Mouse (Mus musculus) urinary bladder, postnatal 36 days (tissue): ENCODE measurements around the gene Trpv2.

Experiments
- DNase-seq, 2 experiments: peaks; one replicate each; pipeline ENCODE4 v3.0.0; 2022; ENCODE audit warnings: low spot score in 2 of 2, mixed read lengths in 1 of 2

Gene Trpv2

GRCm38 (mm10) chr11:62573959-62574702, at the start of gene Trpv2:
Trpv2 (plus strand) TSS chr11:62574486.
- no peak for DNase-seq

GRCm38 (mm10) chr11:62537089-62537488, 37.2 kb upstream of the Trpv2 start:
- no peak for DNase-seq

- DNase-seq = no peak
These were observed 36.7 kb upstream of the Trpv2 start for GRCm38 (mm10) chr11:62537590-62537989.

DNA sequence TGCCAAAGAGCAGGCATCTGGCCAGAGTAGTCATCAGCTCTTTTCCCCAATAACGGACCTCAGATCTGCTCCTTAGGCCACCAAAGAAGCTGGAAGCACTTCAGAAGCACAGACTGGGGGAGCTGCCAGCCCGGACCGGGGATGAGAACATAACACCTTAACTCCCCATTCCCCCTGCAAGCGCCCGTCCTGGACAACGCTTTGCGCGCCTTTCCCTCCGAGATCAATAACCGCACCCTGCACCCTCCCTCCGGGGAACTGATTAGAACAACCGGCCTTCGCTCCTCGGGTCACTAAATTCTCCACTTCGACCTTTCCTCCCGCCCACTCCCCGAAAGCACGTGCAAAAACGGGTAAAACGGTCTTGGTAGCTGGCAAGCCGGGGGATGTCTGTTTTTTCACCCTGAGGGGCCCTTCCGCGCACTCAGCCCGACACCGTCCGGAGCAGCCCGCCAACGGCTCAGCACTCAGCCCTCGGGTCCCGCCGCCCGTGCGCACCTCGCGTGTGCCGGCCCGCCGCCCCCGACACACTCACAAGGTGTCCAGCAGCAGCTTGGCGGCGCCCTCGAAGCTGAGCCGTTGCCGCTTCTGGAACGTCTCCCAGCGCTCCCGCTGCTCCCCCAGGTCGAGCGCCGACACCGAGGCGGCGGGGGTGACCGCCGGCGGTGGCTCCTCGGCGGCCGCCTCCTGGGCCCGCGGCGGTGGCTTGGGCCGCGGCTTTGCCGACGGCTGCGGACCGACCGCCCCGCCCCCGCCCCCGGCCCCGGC, 35.8 kb upstream of the Trpv2 start:
- peak; percentile 39 to 48 for DNase-seq

- DNase-seq = peak; percentile 64 to 71
These were observed 35.0 kb upstream of the Trpv2 start, which contains the start of gene Cenpv for GRCm38 (mm10) chr11:62539089-62539890. Cenpv (minus strand) TSS chr11:62539261.

DNA sequence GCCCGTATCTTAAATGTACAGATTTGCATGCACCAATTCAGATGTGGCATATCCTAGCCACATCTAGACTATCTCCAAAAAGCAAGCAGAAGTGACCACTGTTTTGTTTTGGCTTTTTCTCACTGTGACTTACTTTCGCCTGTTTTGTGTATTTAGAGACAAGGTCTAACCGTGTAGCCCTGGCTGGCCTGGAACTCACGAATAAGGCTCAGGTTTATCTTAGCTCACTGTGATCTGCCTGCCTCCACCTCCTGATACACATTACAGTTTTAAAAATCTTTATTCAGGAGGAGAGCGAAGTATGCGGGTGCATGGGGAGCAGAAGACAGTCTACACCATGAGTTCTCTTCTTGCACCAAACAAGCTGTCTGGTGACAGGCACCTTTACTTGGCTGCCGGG, 34.1 kb upstream of the Trpv2 start:
- no peak for DNase-seq

- DNase-seq = no peak
These were observed 33.3 kb upstream of the Trpv2 start for GRCm38 (mm10) chr11:62540969-62541368.

GRCm38 (mm10) chr11:62541581-62541980, 32.7 kb upstream of the Trpv2 start:
- DNase-seq = peak in 1 of 2 experiments; percentile 9

DNA sequence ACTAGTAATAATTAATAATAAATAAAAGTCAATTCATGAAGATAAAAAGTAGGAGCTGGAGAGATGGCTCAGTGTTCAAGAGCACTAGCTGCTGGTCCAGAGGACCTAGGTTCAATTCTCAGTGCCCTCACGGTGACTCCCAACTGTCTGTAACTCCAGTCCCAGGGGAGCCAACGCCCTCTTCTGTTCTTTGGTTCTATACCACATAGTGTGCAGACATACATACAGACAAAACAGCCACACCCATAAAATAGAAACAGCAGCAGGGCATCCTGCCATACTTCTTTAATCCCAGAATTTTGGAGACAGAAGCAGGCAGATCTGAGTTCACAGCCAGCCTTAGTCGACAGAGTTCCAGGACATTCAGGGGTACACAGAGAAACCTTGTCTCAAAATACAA, 30.3 kb upstream of the Trpv2 start:
- DNase-seq = no peak

GRCm38 (mm10) chr11:62549782-62550181, 24.5 kb upstream of the Trpv2 start:
- peak; percentile 66 to 80 for DNase-seq

DNA sequence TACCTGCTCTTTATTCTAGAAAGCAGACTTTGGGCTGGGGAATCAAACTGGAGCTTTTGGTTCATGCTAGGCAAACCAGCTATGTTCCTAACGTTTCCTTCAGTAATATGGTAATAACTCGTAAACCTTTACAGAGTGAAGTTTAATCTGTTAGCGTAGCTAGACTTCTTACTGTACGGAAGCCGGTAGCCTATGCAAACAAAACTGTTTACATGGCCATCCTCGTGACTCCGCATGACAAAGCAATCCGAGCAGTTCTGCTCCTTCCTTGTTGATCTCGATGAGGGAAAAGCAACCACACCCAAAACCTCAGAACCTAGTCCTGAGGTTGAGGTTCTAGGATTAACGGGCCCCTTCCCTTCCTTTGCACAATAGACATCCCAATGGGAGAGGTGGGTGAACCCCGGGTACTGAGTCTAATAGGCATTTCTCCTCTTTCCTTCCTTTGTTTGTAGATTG, 24.0 kb upstream of the Trpv2 start:
- peak; percentile 57 to 69 for DNase-seq

- DNase-seq = peak; percentile 95 to 99
These were observed 23.5 kb upstream of the Trpv2 start, which contains the start of gene Ubb for GRCm38 (mm10) chr11:62550727-62551225. Ubb (plus strand) TSS chr11:62551171.

- DNase-seq = peak; percentile 81 to 89
These were observed 22.8 kb upstream of the Trpv2 start for GRCm38 (mm10) chr11:62551226-62552119.

DNA sequence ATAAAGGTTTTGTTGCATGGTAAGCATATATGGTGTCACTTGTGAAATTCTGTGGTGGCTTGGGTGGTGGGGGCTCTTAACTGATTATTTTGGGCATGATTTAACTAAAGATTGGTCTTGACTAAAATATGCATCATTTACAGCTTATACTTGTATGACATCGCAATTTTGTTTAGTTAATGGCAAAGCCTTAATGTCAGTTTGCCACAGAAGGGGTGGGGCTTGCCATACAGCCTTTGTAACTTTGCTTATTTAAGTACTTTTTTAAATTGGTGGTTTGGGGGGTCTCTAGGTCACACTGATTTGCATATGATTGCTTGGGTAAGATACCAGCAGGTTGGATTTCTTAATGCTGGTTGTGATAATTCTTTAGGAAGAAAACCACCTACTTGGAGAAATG, 21.1 kb upstream of the Trpv2 start:
- DNase-seq = no peak

DNA sequence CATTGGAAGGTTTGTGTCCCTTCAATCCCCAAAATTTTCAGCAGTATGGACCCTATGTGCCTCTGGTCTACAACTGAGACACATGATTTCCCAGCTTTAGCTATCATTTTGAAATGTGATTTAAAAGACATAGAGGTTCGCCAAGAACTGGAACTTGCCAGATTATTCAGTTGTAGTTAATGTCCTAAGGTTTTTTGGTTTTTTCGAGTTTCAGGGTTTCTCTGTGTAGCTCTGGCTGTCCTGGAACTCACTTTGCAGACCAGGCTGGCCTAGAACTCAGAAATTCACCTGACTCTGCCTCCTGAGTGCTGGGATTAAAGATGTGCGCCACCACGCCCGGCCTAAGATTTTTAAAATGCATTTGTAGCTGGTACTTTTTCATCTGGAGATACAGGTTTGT, 20.7 kb upstream of the Trpv2 start:
- DNase-seq = no peak

- no peak for DNase-seq
These were observed 20.0 kb upstream of the Trpv2 start for GRCm38 (mm10) chr11:62554163-62554855.

DNA sequence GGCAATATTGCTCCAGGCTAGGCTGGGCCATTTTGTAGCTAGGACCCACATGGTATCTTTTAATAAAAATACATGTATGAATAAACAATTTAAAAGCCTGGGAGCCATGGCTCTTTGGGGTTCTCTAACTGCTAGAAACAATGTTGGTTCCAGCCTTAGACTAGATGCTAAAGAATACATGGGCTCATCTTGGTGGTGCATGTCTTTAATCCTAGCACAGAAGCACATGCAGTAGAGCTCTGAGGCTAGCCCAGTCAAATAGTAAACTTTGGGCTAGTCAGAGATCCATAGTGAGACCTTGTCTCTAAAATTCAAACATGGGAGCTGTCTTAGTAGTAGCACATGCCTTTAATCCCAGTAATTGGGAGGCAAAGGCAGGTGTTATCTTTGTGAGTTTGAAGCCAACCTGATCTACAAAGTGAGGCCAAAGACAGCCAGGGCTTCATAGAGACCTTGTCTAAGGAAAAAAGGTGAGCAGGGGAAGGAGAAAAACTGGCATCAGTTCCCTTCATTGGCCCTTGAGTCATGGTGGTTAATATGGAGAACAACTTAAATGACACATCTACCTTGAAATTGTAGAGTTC, 19.3 kb upstream of the Trpv2 start:
- DNase-seq = no peak

DNA sequence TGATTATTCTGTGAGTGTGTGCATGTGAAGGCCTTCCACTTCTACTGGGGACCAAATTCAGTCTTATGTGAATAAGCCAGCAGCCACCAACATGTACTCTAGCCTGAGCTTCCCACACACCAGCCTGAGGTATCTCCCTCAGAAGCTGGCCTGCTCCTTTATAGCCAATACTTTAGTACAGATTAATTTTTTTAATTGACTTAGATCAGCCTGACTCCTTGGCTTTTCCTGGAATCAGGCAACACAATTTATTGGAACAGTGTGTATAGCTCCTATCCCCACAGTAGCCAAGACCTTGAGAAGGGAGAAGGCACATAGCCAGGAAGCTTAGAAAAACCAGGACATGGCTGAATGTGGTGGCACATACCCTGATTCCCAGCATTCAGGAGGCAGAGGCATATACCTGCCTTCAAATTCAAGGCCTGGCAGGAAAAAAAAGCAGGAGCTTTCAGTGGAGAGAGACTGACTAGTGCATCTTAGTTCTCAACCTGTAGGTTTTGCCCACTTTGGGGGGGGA, 18.3 kb upstream of the Trpv2 start:
- DNase-seq = no peak

DNA sequence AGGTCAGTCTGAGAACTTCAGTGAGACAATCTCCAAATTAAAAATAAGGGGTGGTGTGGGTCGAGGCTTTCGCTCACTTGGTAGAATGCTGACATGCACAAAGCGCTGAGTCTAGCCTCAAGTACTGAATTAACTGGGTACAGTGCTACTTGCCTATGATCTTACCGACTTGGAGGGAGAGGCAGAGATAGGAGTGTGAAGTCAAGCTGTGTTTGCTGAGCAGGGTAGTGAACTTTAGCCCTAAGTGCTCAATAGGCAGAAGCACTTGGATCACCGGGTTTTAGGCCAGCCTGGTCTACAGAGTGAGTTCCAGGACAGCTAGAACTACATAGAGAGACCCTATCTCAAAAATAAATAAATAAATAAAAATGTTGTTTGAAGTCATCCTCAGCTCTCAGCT, 17.1 kb upstream of the Trpv2 start:
- no peak for DNase-seq

DNA sequence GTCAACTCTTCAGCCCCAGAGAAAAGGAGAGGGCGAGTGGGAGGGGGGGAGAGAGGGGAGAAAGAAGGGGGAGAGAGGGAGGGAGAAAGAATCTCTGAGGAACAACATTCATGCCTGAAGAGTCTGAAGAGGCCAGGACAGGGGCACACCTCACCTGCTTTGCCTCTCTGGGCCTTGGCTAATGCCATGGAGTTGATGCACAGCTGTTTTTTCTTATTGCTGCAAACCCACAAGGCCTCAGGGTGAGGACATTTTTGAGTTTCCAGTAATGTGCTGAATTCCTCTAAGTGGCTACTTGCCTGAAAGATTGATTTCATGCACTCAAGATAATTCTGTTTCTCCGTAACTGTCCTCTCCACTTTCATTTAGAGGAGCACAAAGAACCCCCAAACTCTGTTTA, 16.1 kb upstream of the Trpv2 start:
- DNase-seq = no peak
